Mouse (Mus musculus) small intestine, adult 2 months (tissue): ENCODE data around the gene Tal1.

Experiments used
- CTCF ChIP-seq: fragments of 200-500 bp; IDR thresholded peaks from 2 replicates; pipeline ENCODE4 v1.5.1; 2012; ENCODE audit warnings: low read depth, mild to moderate bottlenecking, control low read depth, inconsistent platforms, low read length, moderate library complexity, mixed read lengths; ENCODE audit not compliant: insufficient replicate concordance, insufficient read length; ENCODE audit errors: extremely low read depth
- POLR2A ChIP-seq: fragments of 200-500 bp; IDR thresholded peaks from 2 replicates; pipeline ENCODE4 v1.6.1; 2012; ENCODE audit warnings: low read depth, mild to moderate bottlenecking, control low read depth, inconsistent platforms, low read length, moderate library complexity

GRCm38 (mm10) chr4:115051245-115051644, 5.0 kb upstream of the Tal1 start:
- TF ChIP-seq CTCF (no peak), POLR2A (no peak)
